Mouse (Mus musculus): ENCODE results near the gene Cd320.
"Not testable (repeated sequence)": the region's sequence is repeated elsewhere in the genome, so short reads cannot be mapped to it uniquely, and the experiment has no call there.

Gene Cd320

GRCm38 (mm10) chr17:33826850-33827249, 16.0 kb upstream of the Cd320 start:
- peak; percentile 85 for DNase-seq

- DNase-seq, result peak; percentile 80
Measured at GRCm38 (mm10) chr17:33828892-33829291, 14.0 kb upstream of the Cd320 start.

- DNase-seq, result no peak
Measured at GRCm38 (mm10) chr17:33829561-33829960, 13.3 kb upstream of the Cd320 start.

- DNase-seq, result no peak
Measured at GRCm38 (mm10) chr17:33844196-33844595, 1.3 kb downstream of the Cd320 start.

GRCm38 (mm10) chr17:33848139-33848538, 5.2 kb downstream of the Cd320 start:
- no peak for DNase-seq

GRCm38 (mm10) chr17:33851331-33851730, 8.4 kb downstream of the Cd320 start:
- DNase-seq, result no peak

GRCm38 (mm10) chr17:33857816-33858215, 14.9 kb downstream of the Cd320 start:
- DNase-seq, result no peak

GRCm38 (mm10) chr17:33865330-33866030, 22.6 kb downstream of the Cd320 start:
- peak; percentile 70 for DNase-seq

GRCm38 (mm10) chr17:33873537-33873936, 30.6 kb downstream of the Cd320 start, which contains the start of gene Gm7029:
Gm7029 (plus strand) TSS chr17:33873837.
- DNase-seq, result not testable (repeated sequence)

- peak; percentile 13 for DNase-seq
Measured at GRCm38 (mm10) chr17:33874411-33874810, 31.5 kb downstream of the Cd320 start.

GRCm38 (mm10) chr17:33875797-33876196, 32.9 kb downstream of the Cd320 start:
- DNase-seq, result peak; percentile 44

- DNase-seq, result not testable (repeated sequence)
Measured at GRCm38 (mm10) chr17:33884320-33884719, 41.4 kb downstream of the Cd320 start.

- DNase-seq, result not testable (repeated sequence)
Measured at GRCm38 (mm10) chr17:33887802-33888201, 44.9 kb downstream of the Cd320 start.

GRCm38 (mm10) chr17:33888230-33888629, 45.3 kb downstream of the Cd320 start:
- DNase-seq, result not testable (repeated sequence)

- DNase-seq, result not testable (repeated sequence)
Measured at GRCm38 (mm10) chr17:33889941-33890532, 47.1 kb downstream of the Cd320 start.

GRCm38 (mm10) chr17:33890533-33891059, 47.7 kb downstream of the Cd320 start, which contains the start of gene Kifc1:
Kifc1 (minus strand) TSS chr17:33890661.
- peak; percentile 100 for DNase-seq

GRCm38 (mm10) chr17:33891357-33891756, 48.5 kb downstream of the Cd320 start:
- DNase-seq, result no peak

GRCm38 (mm10) chr17:33891892-33892291, 49.0 kb downstream of the Cd320 start:
- not testable (repeated sequence) for DNase-seq

GRCm38 (mm10) chr17:33892429-33892828, 49.5 kb downstream of the Cd320 start:
- no peak for DNase-seq

GRCm38 (mm10) chr17:33893011-33893410, 50.1 kb downstream of the Cd320 start:
- not testable (repeated sequence) for DNase-seq

- DNase-seq, result peak; percentile 54
Measured at GRCm38 (mm10) chr17:33897114-33897794, 54.4 kb downstream of the Cd320 start.

- not testable (repeated sequence) for DNase-seq
Measured at GRCm38 (mm10) chr17:33898193-33898592, 55.3 kb downstream of the Cd320 start.

Measured in lung, postnatal 10 days (tissue).